Mouse (Mus musculus): Measurements from ENCODE around the gene Pip5k1a.
"Not testable (repeated sequence)": the region's sequence is repeated elsewhere in the genome, so short reads cannot be mapped to it uniquely, and the experiment has no call there.

The Pip5k1a gene

GRCm38 (mm10) chr3:95042166-95042837 lies 64.4 kb downstream of the Pip5k1a start, which contains the start of gene Psmd4:
TSS of gene Psmd4 (minus strand) at chr3:95042614.
- DNase-seq (ENCODE audit: low read depth, low spot score) = peak; percentile 98

- DNase-seq (ENCODE audit: low read depth, low spot score) = no peak
These were observed 65.1 kb downstream of the Pip5k1a start for GRCm38 (mm10) chr3:95041625-95042024.

GRCm38 (mm10) chr3:95029953-95030352 lies 76.8 kb downstream of the Pip5k1a start:
- peak; percentile 30 for DNase-seq (ENCODE audit: low read depth, low spot score)

- DNase-seq (ENCODE audit: low read depth, low spot score) = not testable (repeated sequence)
These were observed 77.4 kb downstream of the Pip5k1a start for GRCm38 (mm10) chr3:95029291-95029827.

- DNase-seq (ENCODE audit: low read depth, low spot score) = no peak
These were observed 78.1 kb downstream of the Pip5k1a start for GRCm38 (mm10) chr3:95028603-95029002.

- no peak for DNase-seq (ENCODE audit: low read depth, low spot score)
These were observed 79.0 kb downstream of the Pip5k1a start for GRCm38 (mm10) chr3:95027701-95028100.

GRCm38 (mm10) chr3:95027057-95027645 lies 79.6 kb downstream of the Pip5k1a start:
- DNase-seq (ENCODE audit: low read depth, low spot score) = peak; percentile 34

- DNase-seq (ENCODE audit: low read depth, low spot score) = no peak
These were observed 81.5 kb downstream of the Pip5k1a start for GRCm38 (mm10) chr3:95025202-95025601.

- DNase-seq (ENCODE audit: low read depth, low spot score) = peak; percentile 35
These were observed 82.2 kb downstream of the Pip5k1a start for GRCm38 (mm10) chr3:95024551-95024950.

GRCm38 (mm10) chr3:95020956-95021355 lies 85.8 kb downstream of the Pip5k1a start:
- DNase-seq (ENCODE audit: low read depth, low spot score) = not testable (repeated sequence)

GRCm38 (mm10) chr3:95018741-95019140 lies 88.0 kb downstream of the Pip5k1a start:
- DNase-seq (ENCODE audit: low read depth, low spot score) = no peak

- no peak for DNase-seq (ENCODE audit: low read depth, low spot score)
These were observed 90.1 kb downstream of the Pip5k1a start for GRCm38 (mm10) chr3:95016532-95017056.

- peak; percentile 98 for DNase-seq (ENCODE audit: low read depth, low spot score)
These were observed 90.7 kb downstream of the Pip5k1a start for GRCm38 (mm10) chr3:95015891-95016531.

- DNase-seq (ENCODE audit: low read depth, low spot score) = peak; percentile 99
These were observed 91.3 kb downstream of the Pip5k1a start, which contains the start of gene Zfp687 for GRCm38 (mm10) chr3:95015337-95015872. TSS of gene Zfp687 (minus strand) at chr3:95015448.

GRCm38 (mm10) chr3:95014428-95015151 lies 92.1 kb downstream of the Pip5k1a start:
- peak; percentile 47 for DNase-seq (ENCODE audit: low read depth, low spot score)

GRCm38 (mm10) chr3:95013699-95014427 lies 92.9 kb downstream of the Pip5k1a start:
- peak; percentile 41 for DNase-seq (ENCODE audit: low read depth, low spot score)

- DNase-seq (ENCODE audit: low read depth, low spot score) = no peak
These were observed 93.7 kb downstream of the Pip5k1a start for GRCm38 (mm10) chr3:95012982-95013381.

GRCm38 (mm10) chr3:95010396-95010795 lies 96.3 kb downstream of the Pip5k1a start:
- no peak for DNase-seq (ENCODE audit: low read depth, low spot score)
